Mouse (Mus musculus): Measurements from ENCODE around the gene Flvcr2. TPM values are rescaled to one million over a fixed set of nuclear protein-coding genes. Genes with fewer than 3 reads are reported as not detected.

The Flvcr2 gene
- polyA plus RNA-seq, 1 experiment from 2014 or later: 8.3 TPM

GRCm38 (mm10) chr12:85834543-85834942 lies 88.2 kb downstream of the Flvcr2 start:
- no peak overlapping the region for H3K4me2 ChIP-seq
- ATAC-seq (replicated peaks; ENCODE audit: insufficient number of reproducible peaks, insufficient read depth, low FRiP score, low read depth): peak; percentile 72
- H3K4me3 ChIP-seq: no peak overlapping the region
- H3K27me3 ChIP-seq: no peaks in the 10 kb centered on the region
- no peaks in the 10 kb centered on the region for H3K9me3 ChIP-seq (replicated peaks)
- 52% methylated on average over 2 of the region's 2 CpGs for WGBS
- H3K27ac ChIP-seq: peak overlapping the region; percentile 75
- H3K36me3 ChIP-seq: peaks cover 20% of the 10 kb centered on the region
- H3K9ac ChIP-seq: no peak overlapping the region
- no peaks in the 10 kb centered on the region for H3K4me1 ChIP-seq (replicated peaks)

DNA sequence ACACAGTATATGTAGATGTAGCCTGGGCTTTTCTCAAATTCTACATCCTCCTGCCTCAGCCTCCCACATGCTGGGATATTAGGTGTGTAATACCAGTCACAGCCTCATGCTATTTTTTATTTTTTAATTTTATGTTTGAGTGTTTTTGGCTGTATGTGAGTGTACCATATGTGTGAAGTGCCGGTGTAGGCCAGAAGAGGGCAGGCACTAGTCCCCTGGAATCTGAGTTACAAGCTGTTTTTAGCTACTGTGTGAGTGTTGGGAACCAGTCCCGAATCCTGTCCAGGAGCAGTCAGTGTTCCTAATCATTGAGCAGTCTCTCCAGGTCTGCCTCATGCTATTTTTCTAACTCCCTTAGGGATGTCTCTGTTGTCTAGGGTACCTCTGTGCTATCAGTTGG lies 91.4 kb downstream of the Flvcr2 start:
- no peak overlapping the region for H3K9ac ChIP-seq
- no peak overlapping the region for H3K27ac ChIP-seq
- 89% methylated on average over 2 of the region's 2 CpGs for WGBS
- no peaks in the 10 kb centered on the region for H3K27me3 ChIP-seq
- no peak overlapping the region for H3K4me3 ChIP-seq
- H3K4me2 ChIP-seq: no peak overlapping the region
- 0 out of 2 replicates have a peak, but pooled peaks cover 2% of the 10 kb centered on the region for H3K4me1 ChIP-seq (replicated peaks)
- no peaks in the 10 kb centered on the region for H3K9me3 ChIP-seq (replicated peaks)
- ATAC-seq (replicated peaks; ENCODE audit: insufficient number of reproducible peaks, insufficient read depth, low FRiP score, low read depth): no peak
- H3K36me3 ChIP-seq: peaks cover 9% of the 10 kb centered on the region; the same call in 1 of the 2 replicates

GRCm38 (mm10) chr12:85839371-85840000 lies 93.1 kb downstream of the Flvcr2 start:
- ATAC-seq (replicated peaks; ENCODE audit: insufficient number of reproducible peaks, insufficient read depth, low FRiP score, low read depth): no peak
- Histone ChIP-seq H3K27me3 (no peaks in the 10 kb centered on the region), H3K4me2 (no peak overlapping the region), H3K36me3 (peaks cover 9% of the 10 kb centered on the region; the same call in 1 of the 2 replicates), H3K4me3 (no peak overlapping the region), H3K4me1 (replicated peaks) (0 out of 2 replicates have a peak, but pooled peaks cover 2% of the 10 kb centered on the region), H3K9me3 (replicated peaks) (no peaks in the 10 kb centered on the region), H3K27ac (no peak overlapping the region), H3K9ac (no peak overlapping the region)
- WGBS: 85% methylated on average over 12 of the region's 12 CpGs

DNA sequence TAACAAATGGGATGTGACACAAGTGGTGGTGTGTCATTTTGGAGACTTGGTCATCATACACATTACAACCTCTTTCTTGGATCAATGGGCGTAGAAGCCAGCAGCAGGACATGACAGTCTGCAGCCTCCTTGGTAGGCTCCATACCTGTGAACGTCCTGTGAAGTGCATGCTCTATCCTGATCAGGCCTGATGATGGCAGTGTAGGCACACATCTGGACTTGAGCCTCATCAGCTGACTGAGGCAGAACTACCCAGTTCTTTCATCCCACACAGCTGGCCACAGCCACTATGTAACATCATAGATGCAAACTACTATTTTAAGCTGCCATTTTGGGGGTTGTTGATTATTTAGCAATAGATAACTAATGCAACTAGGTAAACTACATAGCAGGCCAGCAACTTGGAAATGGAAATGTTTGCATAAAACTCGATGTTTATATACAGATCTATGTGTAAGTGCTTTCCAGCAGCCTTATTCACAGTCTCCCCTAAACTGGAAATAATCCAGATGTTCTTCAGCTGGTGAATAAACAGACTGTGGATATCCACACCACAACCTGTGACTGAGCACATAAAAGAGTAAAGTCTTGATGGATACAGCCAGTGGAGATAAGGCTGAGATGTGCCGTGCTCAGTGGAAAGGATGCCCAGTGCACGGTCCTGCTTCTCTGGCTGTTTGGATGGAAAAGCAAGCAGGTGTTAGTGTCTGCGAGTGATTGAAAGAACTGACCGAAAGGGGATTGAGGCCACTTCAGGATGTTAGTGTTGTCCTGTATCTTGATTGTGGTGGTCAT lies 102.0 kb downstream of the Flvcr2 start:
- no peak overlapping the region for H3K9ac ChIP-seq
- no peak overlapping the region for H3K4me3 ChIP-seq
- no peaks in the 10 kb centered on the region for H3K27me3 ChIP-seq
- no peak overlapping the region for H3K4me2 ChIP-seq
- H3K4me1 ChIP-seq (replicated peaks): no peaks in the 10 kb centered on the region
- 82% methylated on average over 7 of the region's 7 CpGs for WGBS
- no peaks in the 10 kb centered on the region for H3K9me3 ChIP-seq (replicated peaks)
- no peak overlapping the region for H3K27ac ChIP-seq
- ATAC-seq (replicated peaks; ENCODE audit: insufficient number of reproducible peaks, insufficient read depth, low FRiP score, low read depth): 0 out of 2 replicates have a peak, but pooled peaks have one; percentile 35
- peaks cover 18% of the 10 kb centered on the region; the same call in 1 of the 2 replicates for H3K36me3 ChIP-seq

DNA sequence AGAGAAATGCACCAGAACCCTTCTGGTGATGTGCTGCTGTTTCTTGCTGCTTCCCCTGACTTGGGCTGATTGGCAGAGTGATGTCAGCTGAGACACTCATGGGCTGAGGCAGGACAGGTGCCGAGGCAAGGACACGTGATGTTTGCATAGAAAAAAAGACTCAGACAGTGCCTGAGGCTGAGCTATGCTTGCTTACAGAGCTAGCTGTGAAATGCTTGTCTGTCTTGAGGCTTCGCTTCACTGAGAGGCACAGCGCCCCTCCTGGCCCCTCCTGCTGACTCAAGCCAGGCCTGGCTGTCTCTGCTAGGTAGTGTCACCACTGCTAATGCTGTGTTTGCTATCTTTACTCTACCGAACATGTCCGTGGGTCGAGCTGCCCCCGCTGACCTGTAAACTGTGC lies 104.3 kb downstream of the Flvcr2 start:
- Histone ChIP-seq H3K27me3 (no peaks in the 10 kb centered on the region), H3K9ac (no peak overlapping the region), H3K4me2 (no peak overlapping the region), H3K4me1 (replicated peaks) (0 out of 2 replicates have a peak, but pooled peaks cover 2% of the 10 kb centered on the region), H3K27ac (no peak overlapping the region), H3K36me3 (peaks cover 12% of the 10 kb centered on the region; the same call in 1 of the 2 replicates), H3K9me3 (replicated peaks) (no peaks in the 10 kb centered on the region), H3K4me3 (no peak overlapping the region)
- WGBS: 71% methylated on average over 8 of the region's 8 CpGs
- no peak for ATAC-seq (replicated peaks; ENCODE audit: insufficient number of reproducible peaks, insufficient read depth, low FRiP score, low read depth)

DNA sequence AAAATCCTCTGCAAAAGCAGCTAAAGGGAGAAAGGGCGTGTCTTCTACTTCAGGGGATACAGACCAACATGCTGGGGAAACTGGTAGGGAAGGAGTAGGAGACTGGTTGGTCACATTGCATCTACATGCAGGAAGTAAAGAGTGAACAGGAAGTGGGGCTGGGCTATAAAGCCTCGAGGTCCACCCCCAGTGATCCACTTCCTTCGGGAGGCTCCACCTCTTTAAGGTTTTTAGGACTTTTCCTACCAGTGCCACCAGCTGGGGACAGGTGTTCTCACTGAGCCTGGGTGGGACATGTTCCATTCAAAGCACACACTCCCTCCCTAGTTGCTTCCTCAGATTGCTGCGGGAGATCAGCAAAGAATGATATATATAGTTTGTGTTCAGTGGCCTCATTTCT lies 107.5 kb downstream of the Flvcr2 start:
- no peak overlapping the region for H3K4me2 ChIP-seq
- 0 out of 2 replicates have a peak, but pooled peaks cover 2% of the 10 kb centered on the region for H3K4me1 ChIP-seq (replicated peaks)
- no peak overlapping the region for H3K9ac ChIP-seq
- no peaks in the 10 kb centered on the region for H3K27me3 ChIP-seq
- no peaks in the 10 kb centered on the region for H3K9me3 ChIP-seq (replicated peaks)
- H3K36me3 ChIP-seq: peaks cover 11% of the 10 kb centered on the region; the same call in 1 of the 2 replicates
- 74% methylated on average over 4 of the region's 4 CpGs for WGBS
- no peak for ATAC-seq (replicated peaks; ENCODE audit: insufficient number of reproducible peaks, insufficient read depth, low FRiP score, low read depth)
- H3K4me3 ChIP-seq: no peak overlapping the region
- no peak overlapping the region for H3K27ac ChIP-seq

- Histone ChIP-seq H3K4me2 (no peak overlapping the region), H3K36me3 (peaks cover 11% of the 10 kb centered on the region; the same call in 1 of the 2 replicates), H3K9me3 (replicated peaks) (no peaks in the 10 kb centered on the region), H3K4me1 (replicated peaks) (peaks cover 2% of the 10 kb centered on the region; the same call in 1 of the 2 replicates), H3K4me3 (no peak overlapping the region), H3K27ac (no peak overlapping the region), H3K27me3 (no peaks in the 10 kb centered on the region), H3K9ac (no peak overlapping the region)
- ATAC-seq (replicated peaks; ENCODE audit: insufficient number of reproducible peaks, insufficient read depth, low FRiP score, low read depth): no peak
- WGBS: 66% methylated on average over 1 of the region's 1 CpGs
Measured at GRCm38 (mm10) chr12:85854271-85854670, 107.9 kb downstream of the Flvcr2 start.

GRCm38 (mm10) chr12:85857300-85857699 lies 111.0 kb downstream of the Flvcr2 start:
- Histone ChIP-seq H3K9ac (no peak overlapping the region), H3K27me3 (no peaks in the 10 kb centered on the region), H3K4me3 (no peak overlapping the region), H3K4me2 (no peak overlapping the region), H3K36me3 (0 out of 2 replicates have a peak, but pooled peaks cover 4% of the 10 kb centered on the region), H3K4me1 (replicated peaks) (peaks cover 2% of the 10 kb centered on the region), H3K9me3 (replicated peaks) (no peaks in the 10 kb centered on the region), H3K27ac (no peak overlapping the region)
- no peak for ATAC-seq (replicated peaks; ENCODE audit: insufficient number of reproducible peaks, insufficient read depth, low FRiP score, low read depth)
- WGBS: 80% methylated on average over 7 of the region's 7 CpGs

- no peak for ATAC-seq (replicated peaks; ENCODE audit: insufficient number of reproducible peaks, insufficient read depth, low FRiP score, low read depth)
- Histone ChIP-seq H3K36me3 (peaks cover 7% of the 10 kb centered on the region; the same call in 1 of the 2 replicates), H3K4me3 (no peak overlapping the region), H3K9ac (no peak overlapping the region), H3K27me3 (no peaks in the 10 kb centered on the region), H3K27ac (peak overlapping the region; percentile 13; the same call in 1 of the 2 replicates), H3K9me3 (replicated peaks) (no peaks in the 10 kb centered on the region), H3K4me1 (replicated peaks) (no peaks in the 10 kb centered on the region; the same call in none of the 2 replicates), H3K4me2 (no peak overlapping the region)
- WGBS: 73% methylated on average over 3 of the region's 3 CpGs
Measured at GRCm38 (mm10) chr12:85859111-85859510, 112.8 kb downstream of the Flvcr2 start.

DNA sequence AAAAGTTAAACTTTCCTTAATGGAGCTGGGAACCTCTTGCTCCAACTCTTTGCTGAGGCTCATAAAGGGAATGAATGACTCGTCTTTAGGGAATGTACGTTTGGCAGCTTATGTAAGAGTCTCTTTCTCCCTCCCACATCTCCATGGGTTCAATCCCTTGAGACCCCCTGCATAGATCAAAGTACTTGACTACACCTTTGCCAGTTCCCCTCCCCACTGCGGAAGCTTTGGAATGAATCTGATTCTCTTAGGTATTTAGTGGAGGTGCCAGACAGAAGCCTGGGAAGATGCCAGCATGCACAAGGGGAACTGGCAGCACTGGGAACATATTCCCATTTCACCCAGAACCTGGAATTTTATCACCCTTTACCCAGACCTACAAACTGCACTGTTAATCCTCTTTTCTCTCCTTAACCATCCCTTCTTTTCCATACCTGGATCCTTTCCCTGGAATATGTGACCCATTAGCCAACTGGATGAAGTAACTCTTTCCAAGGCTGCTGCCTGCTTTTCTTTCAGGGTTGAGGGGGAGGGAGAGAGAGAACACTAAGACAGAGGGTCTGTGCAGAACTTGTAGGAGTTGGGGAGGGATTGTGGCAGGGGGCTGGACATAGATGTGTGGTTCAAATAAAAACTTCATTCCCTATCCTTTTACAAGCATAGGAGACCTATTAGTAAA lies 113.3 kb downstream of the Flvcr2 start:
- 0 out of 2 replicates have a peak, but pooled peaks have one; percentile 18 for ATAC-seq (replicated peaks; ENCODE audit: insufficient number of reproducible peaks, insufficient read depth, low FRiP score, low read depth)
- Histone ChIP-seq H3K4me1 (replicated peaks) (no peaks in the 10 kb centered on the region; the same call in none of the 2 replicates), H3K27ac (peak overlapping the region; percentile 3; the same call in 1 of the 2 replicates), H3K9me3 (replicated peaks) (no peaks in the 10 kb centered on the region), H3K4me2 (no peak overlapping the region), H3K9ac (no peak overlapping the region), H3K36me3 (peaks cover 11% of the 10 kb centered on the region), H3K27me3 (no peaks in the 10 kb centered on the region), H3K4me3 (no peak overlapping the region)
- 41% methylated on average over 3 of the region's 3 CpGs for WGBS

DNA sequence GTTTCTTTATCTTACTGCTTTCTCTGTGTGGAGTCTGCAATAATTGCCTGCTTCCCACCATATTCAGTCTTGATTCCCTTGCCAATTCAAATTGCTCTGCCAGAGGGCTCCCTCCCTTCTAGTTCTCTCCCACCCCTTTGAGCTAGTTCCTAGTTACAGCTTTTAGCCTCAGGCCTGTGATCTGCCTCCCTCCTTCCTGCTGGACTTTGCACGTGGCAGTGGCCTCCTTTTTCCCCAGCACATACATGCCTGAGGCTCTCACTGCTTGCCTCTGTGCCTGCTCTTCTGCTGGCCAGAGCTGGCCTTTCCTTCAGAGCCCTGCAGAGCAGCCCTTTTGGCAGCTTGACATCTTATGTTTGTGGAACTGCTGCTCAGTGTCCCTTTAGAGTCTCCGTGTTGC lies 116.2 kb downstream of the Flvcr2 start:
- peaks cover 14% of the 10 kb centered on the region for H3K36me3 ChIP-seq
- H3K9me3 ChIP-seq (replicated peaks): no peaks in the 10 kb centered on the region
- no peak overlapping the region for H3K4me3 ChIP-seq
- peak overlapping the region; percentile 23; the same call in 1 of the 2 replicates for H3K9ac ChIP-seq
- no peaks in the 10 kb centered on the region for H3K27me3 ChIP-seq
- ATAC-seq (replicated peaks; ENCODE audit: insufficient number of reproducible peaks, insufficient read depth, low FRiP score, low read depth): no peak
- H3K4me1 ChIP-seq (replicated peaks): no peaks in the 10 kb centered on the region; the same call in none of the 2 replicates
- H3K27ac ChIP-seq: no peak overlapping the region
- H3K4me2 ChIP-seq: no peak overlapping the region
- 48% methylated on average over 2 of the region's 2 CpGs for WGBS
